Mouse (Mus musculus): ENCODE results near the gene Dnajc25. TPM values are rescaled to one million over a fixed set of nuclear protein-coding genes. Genes with fewer than 3 reads are reported as not detected.

The Dnajc25 gene
- total RNA-seq, 2 experiments from 2014 or later = 14.0 to 14.1 TPM

DNA sequence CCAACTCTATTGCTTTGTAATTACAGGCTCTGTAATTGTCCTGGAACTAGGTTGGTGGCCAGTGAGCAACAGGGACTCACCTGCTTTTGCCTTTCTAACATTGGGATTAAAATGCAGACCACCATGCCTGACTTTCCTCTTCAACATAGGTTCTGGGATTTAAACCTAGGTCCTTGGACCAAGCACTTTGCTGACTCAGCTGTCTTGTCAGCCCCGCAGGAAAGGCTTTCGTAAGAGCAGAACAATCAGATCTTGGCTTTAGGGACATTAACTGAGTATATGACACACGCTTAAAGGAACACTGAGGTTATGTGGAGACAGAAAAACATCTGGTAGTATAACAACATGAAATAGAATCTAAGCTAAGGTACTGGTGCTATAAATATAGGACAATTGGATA is 63.1 kb downstream of the Dnajc25 start:
- DNase-seq (ENCODE audit: low spot score in 2 of 2) = no peak

DNA sequence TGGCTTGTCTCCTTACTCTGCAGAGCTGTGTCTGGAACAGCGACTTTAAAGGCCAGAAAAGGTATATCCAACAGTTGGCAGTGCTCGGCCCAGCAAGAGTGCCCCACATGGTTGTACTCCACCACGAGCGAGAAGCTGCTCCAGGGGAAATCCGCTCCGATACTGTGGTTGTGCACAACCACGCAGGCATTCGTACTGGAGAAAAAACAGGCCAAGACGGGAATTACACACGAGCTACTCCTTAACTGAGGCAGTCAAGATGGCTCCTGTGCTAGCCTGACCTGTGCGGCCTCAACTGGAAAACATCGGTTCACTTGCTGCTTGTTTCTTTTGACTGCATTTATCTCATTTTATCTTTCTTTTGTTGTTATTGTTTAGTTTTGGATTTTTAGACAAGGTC is 67.7 kb downstream of the Dnajc25 start:
- DNase-seq (ENCODE audit: low spot score in 2 of 2) = no peak

GRCm38 (mm10) chr4:59069276-59069675 is 74.4 kb downstream of the Dnajc25 start:
- no peak for DNase-seq (ENCODE audit: low spot score in 2 of 2)

Other genes starting within 250 kb of the Dnajc25 start
- under 1 TPM in 1 of 2 experiments, not detected in 1; 0.43 TPM for gene Olfr267, start 207.3 kb upstream of the Dnajc25 start, total RNA-seq (2021)
- 100 to 1,000 TPM; 133 to 187 TPM for gene Ecpas, start 82.3 kb upstream of the Dnajc25 start, total RNA-seq (2021)
- gene Zkscan16, start 51.4 kb upstream of the Dnajc25 start, total RNA-seq (2021) = 1 to 10 TPM; 2.6 to 3.7 TPM
- 10 to 100 TPM; 14.9 to 24.8 TPM for gene Ptgr1, start 7.9 kb upstream of the Dnajc25 start, total RNA-seq (2021)
- gene Gm20503, start 8.1 kb downstream of the Dnajc25 start, total RNA-seq (2021) = 1 to 10 TPM; 2.0 to 3.8 TPM
- gene Gng10, start 40.0 kb downstream of the Dnajc25 start, total RNA-seq (2021) = 10 to 100 TPM; 30.8 to 32.2 TPM
- not detected for gene AI481877, start 143.9 kb downstream of the Dnajc25 start, total RNA-seq (2021)
- 10 to 100 TPM; 31.7 to 32.0 TPM for gene Ugcg, start 194.2 kb downstream of the Dnajc25 start, total RNA-seq (2021)

All from adrenal gland, adult 18-20 months (tissue).